Mouse (Mus musculus) embryonic fibroblast, embryonic 13.5 days (primary cell): Measurements from ENCODE around the gene Zfp775.

Experiments used
- CTCF ChIP-seq: IDR thresholded peaks from 2 replicates; pipeline ENCODE4 v1.5.1; 2011; ENCODE audit warnings: mild to moderate bottlenecking, control low read depth, low read length, moderate library complexity, borderline replicate concordance; ENCODE audit not compliant: insufficient read depth
- POLR2A ChIP-seq: IDR thresholded peaks from 2 replicates; pipeline ENCODE4 v1.6.1; 2011; ENCODE audit warnings: low read depth, mild to moderate bottlenecking, control low read depth, low read length, moderate library complexity

GRCm38 (mm10) chr6:48638553-48638952, 36.7 kb downstream of the Zfp775 start:
- no peak for TF ChIP-seq CTCF
- no peak for TF ChIP-seq POLR2A
